ENCODE assay signal across 8 mouse cellular contexts in the genomic region with DNA sequence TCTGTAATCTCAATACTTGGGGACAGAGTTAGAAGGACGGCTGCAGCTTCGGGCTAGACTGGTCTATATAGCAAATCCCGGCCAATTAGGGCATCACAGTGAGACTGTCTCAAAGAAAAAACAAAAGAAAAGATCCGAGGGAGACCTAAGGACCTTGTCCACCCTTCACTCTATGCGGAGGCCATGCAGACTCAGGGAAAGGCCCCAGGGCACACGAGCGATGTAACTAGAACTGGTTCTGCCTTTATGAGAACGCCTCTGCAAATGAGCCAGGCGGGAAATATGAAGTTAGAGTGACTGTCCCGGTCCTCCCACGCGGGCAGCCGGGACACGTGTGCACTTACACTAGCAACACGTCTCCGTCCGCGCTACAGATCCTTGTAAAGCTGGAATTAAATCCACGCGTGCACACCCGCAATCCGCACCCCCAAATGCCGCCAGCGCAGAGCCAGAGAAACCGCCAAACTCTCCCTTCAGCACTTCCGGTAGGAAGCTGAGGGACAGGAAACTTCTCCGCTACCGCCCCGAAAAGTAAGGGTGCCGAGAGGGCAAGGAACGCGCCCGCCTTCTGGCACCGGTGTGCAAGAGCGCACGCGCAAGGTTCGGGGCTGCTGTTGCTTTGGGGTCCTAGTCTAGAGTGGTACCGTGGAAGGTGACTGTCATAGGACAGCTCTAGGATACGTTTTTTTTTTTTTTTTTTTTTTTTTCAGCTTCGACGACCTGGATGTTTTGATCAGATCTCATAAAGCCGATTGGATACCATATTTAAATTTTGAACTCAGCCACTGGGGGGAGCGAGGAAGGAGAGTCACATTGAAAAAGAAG. TPM values are rescaled to one million over a fixed set of nuclear protein-coding genes. Genes with fewer than 3 reads are reported as not detected.
DNase-seq lines count a peak whose midpoint lies in the region; ATAC-seq lines count a peak whose summit lies in the region.

Med18 (minus strand) TSS at position 492 of the 825 bp plus-strand sequence.

- ATAC-seq in common myeloid progenitor, adult 5-6 weeks (replicated peaks; ENCODE audit: low read depth, poor library complexity, severe bottlenecking) = peak; percentile 95

- H3K4me3 ChIP-seq in megakaryocyte, embryonic 14.5 days (replicated peaks) = peak within 1 kb of the TSS; percentile 99

- peak; percentile 96 for DNase-seq in ZHBTc4 (ENCODE audit: low read depth, low spot score)
- peak; percentile 78 to 79 for DNase-seq in gastrocnemius, adult 8-10 months (ENCODE audit: low spot score in 2 of 2)
- peak; percentile 86 for DNase-seq in hindlimb bud, embryonic 11.5 days (ENCODE audit: extremely low spot score, low read depth, low spot score)
- DNase-seq in left cerebral cortex, adult 8-10 months (ENCODE audit: low spot score in 2 of 2) = peak; percentile 91
- DNase-seq in right cerebral cortex, postnatal 10 days (ENCODE audit: low spot score in 2 of 2) = peak; percentile 96 to 97
- DNase-seq in urinary bladder, postnatal 25 days (ENCODE audit: low spot score) = peak; percentile 85

- H3K27me3 ChIP-seq in megakaryocyte, embryonic 14.5 days (replicated peaks) = no peaks in the 10 kb centered on the region

- H3K36me3 ChIP-seq in megakaryocyte, embryonic 14.5 days (replicated peaks; ENCODE audit: low read length) = peaks cover 25% of the 10 kb centered on the region

- H3K4me1 ChIP-seq in megakaryocyte, embryonic 14.5 days = peaks cover 43% of the 10 kb centered on the region

- H3K9me3 ChIP-seq in megakaryocyte, embryonic 14.5 days = no peaks in the 10 kb centered on the region

RNA-seq across cellular contexts. Expression of gene Med18, which starts in this region (rescaled TPM):
- 16.4 and 17.8 TPM in 2 replicates for total RNA-seq in common myeloid progenitor, adult 5-6 weeks (2017)
- total RNA-seq in gastrocnemius, adult 8-10 months (2022) = 1 to 10 TPM; 2.2 to 4.9 (median 3.4) TPM
- 10 to 100 TPM in 2 of 4 experiments, 1 to 10 TPM in 2; 9.2 to 12.0 (median 9.8) TPM for total RNA-seq in left cerebral cortex, adult 8-10 months (2022)
- polyA plus RNA-seq in megakaryocyte, embryonic 14.5 days (2012; ENCODE audit: insufficient read depth, low replicate concordance) = 2.3 and 2.7 TPM in 2 replicates

Comparison
In these comparisons a context has a peak if more than half of its experiments do, and no peak if none do; other contexts are left out.
1. Peak in every context shown above with its lines: DNase-seq, ATAC-seq and H3K4me3 ChIP-seq.